Mouse (Mus musculus): ENCODE results near the gene Gm48552. TPM values are rescaled to one million over a fixed set of nuclear protein-coding genes. Genes with fewer than 3 reads are reported as not detected.

Gm48552 gene
- polyA plus RNA-seq, 1 experiment = not detected

DNA sequence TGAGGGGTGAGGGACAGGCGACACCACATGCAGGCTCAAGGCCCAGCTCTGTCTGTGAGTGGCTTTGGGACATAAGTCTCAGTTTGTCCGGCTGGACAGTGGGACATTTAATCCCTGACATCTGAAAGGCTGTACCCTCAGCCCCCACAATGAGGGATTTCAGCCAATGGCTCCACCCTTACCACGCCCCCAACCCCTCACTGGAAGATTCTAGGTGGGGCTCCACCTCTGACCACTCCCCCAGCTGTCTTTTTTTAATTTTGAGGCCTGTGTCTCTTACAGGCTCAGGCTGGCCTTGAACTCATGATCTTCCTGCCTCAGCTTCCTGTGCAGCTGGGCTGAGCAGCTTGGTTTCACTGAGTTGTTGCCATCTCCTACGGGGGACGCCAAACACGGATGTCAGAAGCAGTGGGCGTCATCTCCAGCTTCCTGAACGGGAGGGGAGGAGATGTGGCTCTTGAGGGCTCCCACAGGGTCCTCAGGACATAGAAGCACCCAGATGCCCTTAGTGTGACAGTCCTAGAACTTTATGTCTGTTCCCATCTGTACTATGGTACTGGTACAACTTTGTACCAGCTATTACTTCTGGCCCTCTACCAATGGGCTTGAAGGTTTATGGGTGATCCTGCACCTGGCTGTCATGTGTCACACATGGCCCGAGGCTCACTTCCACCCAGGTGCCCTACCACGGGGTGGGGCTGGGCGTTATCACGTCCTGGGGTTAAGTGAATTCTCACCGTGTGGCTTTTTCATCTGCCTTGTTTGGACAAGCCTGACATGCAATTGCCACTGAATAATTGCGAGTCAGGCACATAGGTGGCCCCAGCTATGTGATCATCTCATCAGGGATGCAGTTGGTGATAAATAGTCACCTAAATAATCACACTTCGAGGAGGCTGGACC is 45.8 kb downstream of the Gm48552 start:
- Histone ChIP-seq H3K27ac (ENCODE audit: insufficient read depth, low read depth, low read length) (peak overlapping the region; percentile 24; the same call in 1 of the 2 replicates), H3K4me3 (ENCODE audit: insufficient read depth, low read depth, low read length) (no peak overlapping the region), H3K4me1 (ENCODE audit: control insufficient read depth, insufficient read depth, low read length) (peaks cover 40% of the 10 kb centered on the region)
- TF ChIP-seq CTCF (IDR thresholded peaks at IDR 0.05; ENCODE audit: insufficient read depth, low read depth, low read length) (no peak), POLR2A (IDR thresholded peaks at IDR 0.05; ENCODE audit: insufficient read depth, low read depth, low read length) (no peak)
- WGBS = 55% methylated on average over 15 of the region's 15 CpGs

DNA sequence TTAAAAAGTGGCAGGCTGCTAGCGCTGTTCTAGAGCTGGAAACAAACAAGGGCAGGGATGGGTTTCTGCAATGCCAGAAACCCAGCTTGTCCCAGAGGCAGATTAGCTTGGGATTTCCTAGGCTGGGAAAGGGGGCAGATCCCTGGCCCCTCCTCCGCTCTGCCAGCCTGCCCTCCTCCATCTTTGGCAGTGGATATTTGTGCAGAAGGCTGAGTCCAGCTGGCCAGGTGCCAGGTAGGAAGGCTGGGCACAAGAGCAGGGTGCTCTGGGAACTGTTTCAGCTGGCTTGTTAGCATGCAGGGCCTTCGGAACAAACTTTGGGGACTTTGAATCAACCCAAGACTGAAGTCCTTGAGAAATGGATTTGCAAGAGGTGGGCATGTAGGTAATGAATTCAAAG is 46.6 kb downstream of the Gm48552 start:
- 34% methylated on average over 3 of the region's 3 CpGs for WGBS
- Histone ChIP-seq H3K27ac (ENCODE audit: insufficient read depth, low read depth, low read length) (peak overlapping the region; percentile 24; the same call in 1 of the 2 replicates), H3K4me1 (ENCODE audit: control insufficient read depth, insufficient read depth, low read length) (peaks cover 38% of the 10 kb centered on the region), H3K4me3 (ENCODE audit: insufficient read depth, low read depth, low read length) (no peak overlapping the region)
- TF ChIP-seq CTCF (IDR thresholded peaks at IDR 0.05; ENCODE audit: insufficient read depth, low read depth, low read length) = no peak
- no peak for TF ChIP-seq POLR2A (IDR thresholded peaks at IDR 0.05; ENCODE audit: insufficient read depth, low read depth, low read length)

Other genes starting within 250 kb of the Gm48552 start
- not detected in 2 replicates for gene Pias4, start 221.1 kb upstream of the Gm48552 start, polyA plus RNA-seq (2012; ENCODE audit: insufficient read depth, insufficient read length, low replicate concordance, missing spikeins)
- gene Eef2, start 212.4 kb upstream of the Gm48552 start, polyA plus RNA-seq (2012; ENCODE audit: insufficient read depth, insufficient read length, low replicate concordance, missing spikeins) = 423 and 2,167 TPM in 2 replicates
- gene Dapk3, start 206.0 kb upstream of the Gm48552 start, polyA plus RNA-seq (2012; ENCODE audit: insufficient read depth, insufficient read length, low replicate concordance, missing spikeins) = not detected in 2 replicates
- gene 4930442H23Rik, start 205.2 kb upstream of the Gm48552 start, polyA plus RNA-seq (2012; ENCODE audit: insufficient read depth, insufficient read length, low replicate concordance, missing spikeins) = not detected in 2 replicates
- not detected in 2 replicates for gene Nmrk2, start 187.0 kb upstream of the Gm48552 start, polyA plus RNA-seq (2012; ENCODE audit: insufficient read depth, insufficient read length, low replicate concordance, missing spikeins)
- gene Atcay, start 158.2 kb upstream of the Gm48552 start, polyA plus RNA-seq (2012; ENCODE audit: insufficient read depth, insufficient read length, low replicate concordance, missing spikeins) = not detected in 2 replicates
- not detected in 2 replicates for gene Zfr2, start 155.8 kb upstream of the Gm48552 start, polyA plus RNA-seq (2012; ENCODE audit: insufficient read depth, insufficient read length, low replicate concordance, missing spikeins)
- gene Matk, start 136.1 kb upstream of the Gm48552 start, polyA plus RNA-seq (2012; ENCODE audit: insufficient read depth, insufficient read length, low replicate concordance, missing spikeins) = not detected in 2 replicates
- not detected in 2 replicates for gene Mrpl54, start 122.1 kb upstream of the Gm48552 start, polyA plus RNA-seq (2012; ENCODE audit: insufficient read depth, insufficient read length, low replicate concordance, missing spikeins)
- gene Apba3, start 122.0 kb upstream of the Gm48552 start, polyA plus RNA-seq (2012; ENCODE audit: insufficient read depth, insufficient read length, low replicate concordance, missing spikeins) = not detected in 2 replicates
- not detected in 2 replicates for gene Tjp3, start 97.4 kb upstream of the Gm48552 start, polyA plus RNA-seq (2012; ENCODE audit: insufficient read depth, insufficient read length, low replicate concordance, missing spikeins)
- 935 TPM in 1 of 2 replicates, not detected in the other for gene Pip5k1c, start 96.0 kb upstream of the Gm48552 start, polyA plus RNA-seq (2012; ENCODE audit: insufficient read depth, insufficient read length, low replicate concordance, missing spikeins)
- not detected in 2 replicates for gene Cactin, start 67.9 kb upstream of the Gm48552 start, polyA plus RNA-seq (2012; ENCODE audit: insufficient read depth, insufficient read length, low replicate concordance, missing spikeins)
- gene Tbxa2r, start 60.3 kb upstream of the Gm48552 start, polyA plus RNA-seq (2012; ENCODE audit: insufficient read depth, insufficient read length, low replicate concordance, missing spikeins) = not detected in 2 replicates
- not detected in 2 replicates for gene Gipc3, start 45.7 kb upstream of the Gm48552 start, polyA plus RNA-seq (2012; ENCODE audit: insufficient read depth, insufficient read length, low replicate concordance, missing spikeins)
- not detected in 2 replicates for gene Hmg20b, start 38.5 kb upstream of the Gm48552 start, polyA plus RNA-seq (2012; ENCODE audit: insufficient read depth, insufficient read length, low replicate concordance, missing spikeins)
- not detected in 2 replicates for gene Mfsd12, start 31.5 kb upstream of the Gm48552 start, polyA plus RNA-seq (2012; ENCODE audit: insufficient read depth, insufficient read length, low replicate concordance, missing spikeins)
- gene 4930404N11Rik, start 23.2 kb upstream of the Gm48552 start, polyA plus RNA-seq (2012; ENCODE audit: insufficient read depth, insufficient read length, low replicate concordance, missing spikeins) = not detected in 2 replicates
- not detected in 2 replicates for gene Fzr1, start 10.5 kb upstream of the Gm48552 start, polyA plus RNA-seq (2012; ENCODE audit: insufficient read depth, insufficient read length, low replicate concordance, missing spikeins)
- gene Dohh, start 4.6 kb upstream of the Gm48552 start, polyA plus RNA-seq (2012; ENCODE audit: insufficient read depth, insufficient read length, low replicate concordance, missing spikeins) = not detected in 2 replicates
- gene Gm48551, start 4.5 kb upstream of the Gm48552 start, polyA plus RNA-seq (2012; ENCODE audit: insufficient read depth, insufficient read length, low replicate concordance, missing spikeins) = not detected in 2 replicates
- not detected in 2 replicates for gene Smim24, start 4.0 kb downstream of the Gm48552 start, polyA plus RNA-seq (2012; ENCODE audit: insufficient read depth, insufficient read length, low replicate concordance, missing spikeins)
- gene Nfic, start 66.6 kb downstream of the Gm48552 start, polyA plus RNA-seq (2012; ENCODE audit: insufficient read depth, insufficient read length, low replicate concordance, missing spikeins) = not detected in 2 replicates
- not detected in 2 replicates for gene Celf5, start 93.7 kb downstream of the Gm48552 start, polyA plus RNA-seq (2012; ENCODE audit: insufficient read depth, insufficient read length, low replicate concordance, missing spikeins)
- 181 TPM in 1 of 2 replicates, not detected in the other for gene Ncln, start 107.4 kb downstream of the Gm48552 start, polyA plus RNA-seq (2012; ENCODE audit: insufficient read depth, insufficient read length, low replicate concordance, missing spikeins)
- not detected in 2 replicates for gene S1pr4, start 111.1 kb downstream of the Gm48552 start, polyA plus RNA-seq (2012; ENCODE audit: insufficient read depth, insufficient read length, low replicate concordance, missing spikeins)
- gene Gna15, start 135.2 kb downstream of the Gm48552 start, polyA plus RNA-seq (2012; ENCODE audit: insufficient read depth, insufficient read length, low replicate concordance, missing spikeins) = not detected in 2 replicates
- not detected in 2 replicates for gene Gna11, start 156.2 kb downstream of the Gm48552 start, polyA plus RNA-seq (2012; ENCODE audit: insufficient read depth, insufficient read length, low replicate concordance, missing spikeins)
- gene Aes, start 170.5 kb downstream of the Gm48552 start, polyA plus RNA-seq (2012; ENCODE audit: insufficient read depth, insufficient read length, low replicate concordance, missing spikeins) = 1,500 TPM in 1 of 2 replicates, not detected in the other
- not detected in 2 replicates for gene Tle2, start 185.6 kb downstream of the Gm48552 start, polyA plus RNA-seq (2012; ENCODE audit: insufficient read depth, insufficient read length, low replicate concordance, missing spikeins)
- gene Tle6, start 212.1 kb downstream of the Gm48552 start, polyA plus RNA-seq (2012; ENCODE audit: insufficient read depth, insufficient read length, low replicate concordance, missing spikeins) = not detected in 2 replicates
- gene BC025920, start 217.3 kb downstream of the Gm48552 start, polyA plus RNA-seq (2012; ENCODE audit: insufficient read depth, insufficient read length, low replicate concordance, missing spikeins) = not detected in 2 replicates
- gene Sirt6, start 238.8 kb downstream of the Gm48552 start, polyA plus RNA-seq (2012; ENCODE audit: insufficient read depth, insufficient read length, low replicate concordance, missing spikeins) = not detected in 2 replicates
- gene Ankrd24, start 239.5 kb downstream of the Gm48552 start, polyA plus RNA-seq (2012; ENCODE audit: insufficient read depth, insufficient read length, low replicate concordance, missing spikeins) = not detected in 2 replicates

Measured in olfactory bulb, adult 2 months (tissue).